Mouse (Mus musculus) olfactory bulb, adult 2 months (tissue): ENCODE measurements around the gene Kif1bp.

Experiments
- CTCF ChIP-seq: fragments of 200-500 bp; IDR thresholded peaks from 2 replicates; pipeline ENCODE4 v1.5.1; 2012; ENCODE audit warnings: low read depth, mild to moderate bottlenecking, low read length, moderate library complexity; ENCODE audit not compliant: insufficient read depth
- POLR2A ChIP-seq: fragments of 200-500 bp; IDR thresholded peaks from 2 replicates; pipeline ENCODE4 v1.6.1; 2012; ENCODE audit warnings: mild to moderate bottlenecking, low read depth, low read length, moderate library complexity; ENCODE audit not compliant: insufficient read depth

DNA sequence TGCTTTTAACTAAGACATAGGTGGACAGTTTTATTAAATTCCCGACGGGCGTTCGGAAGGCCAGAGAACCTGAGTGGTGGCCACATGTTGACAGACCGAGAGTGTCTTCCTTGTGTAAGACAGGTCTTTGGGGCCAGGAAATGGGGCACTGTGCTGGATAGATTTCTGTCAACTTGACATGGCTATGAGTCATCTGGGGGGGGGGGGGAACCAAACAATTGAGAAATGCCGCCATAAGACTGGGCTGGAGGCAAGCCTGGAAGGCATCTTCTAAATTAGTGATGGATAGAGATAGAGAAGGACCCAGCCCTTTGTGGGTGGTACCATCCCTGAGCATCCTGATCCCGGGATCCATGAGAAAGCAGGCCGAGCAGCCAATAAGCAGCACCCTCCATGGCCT is 35.3 kb downstream of the Kif1bp start:
- no peak for TF ChIP-seq CTCF
- no peak for TF ChIP-seq POLR2A
